8 mouse cellular contexts compared by ENCODE assay signal in genomic region chr14:55603271-55603632, GRCm38 (mm10). TPM values are rescaled to one million over a fixed set of nuclear protein-coding genes. Genes with fewer than 3 reads are reported as not detected.
A peak's percentile ranks its signal among the peaks of the same experiment; 100 is the strongest.
DNase-seq lines count a peak whose midpoint lies in the region; ATAC-seq and TF ChIP-seq lines count a peak whose summit lies in the region.

Irf9 (plus strand) TSS chr14:55603571.

- TF ChIP-seq POLR2A in embryonic fibroblast, embryonic 13.5 days (IDR thresholded peaks at IDR 0.05; ENCODE audit: low read depth, low read length): no peak

- peaks cover 18% of the 10 kb centered on the region for H3K4me1 ChIP-seq in heart, embryonic 15.5 days (replicated peaks)
- peaks cover 80% of the 10 kb centered on the region for H3K4me1 ChIP-seq in E14TG2a.4 (replicated peaks; ENCODE audit: low read depth, low read length)
- no peaks in the 10 kb centered on the region for H3K4me1 ChIP-seq in embryonic fibroblast, embryonic 13.5 days (ENCODE audit: control insufficient read depth, insufficient read depth, low read length)
- 0 out of 2 replicates have a peak, but pooled peaks cover 11% of the 10 kb centered on the region for H3K4me1 ChIP-seq in intestine, postnatal 0 days (replicated peaks; ENCODE audit: control insufficient read depth, insufficient read depth, low read length)
- no peaks in the 10 kb centered on the region for H3K4me1 ChIP-seq in neural tube, embryonic 12.5 days

- H3K4me3 ChIP-seq in heart, embryonic 15.5 days: peak within 1 kb of the TSS; percentile 55
- H3K4me3 ChIP-seq in E14TG2a.4 (replicated peaks; ENCODE audit: low read length): peak within 1 kb of the TSS; percentile 74
- peak within 1 kb of the TSS; percentile 57 for H3K4me3 ChIP-seq in embryonic fibroblast, embryonic 13.5 days (ENCODE audit: insufficient read depth, low read length)
- H3K4me3 ChIP-seq in intestine, postnatal 0 days (ENCODE audit: low read depth, low read length): peak within 1 kb of the TSS; percentile 55
- H3K4me3 ChIP-seq in neural tube, embryonic 12.5 days: no peak within 1 kb of the TSS

- no peak for TF ChIP-seq CTCF in E14TG2a.4 (conservative IDR thresholded peaks at IDR 0.05; ENCODE audit: low read length)
- TF ChIP-seq CTCF in embryonic fibroblast, embryonic 13.5 days (IDR thresholded peaks at IDR 0.05; ENCODE audit: borderline replicate concordance, insufficient read depth, low read length): no peak
- no peak for TF ChIP-seq CTCF in intestine, postnatal 0 days (IDR thresholded peaks at IDR 0.05; ENCODE audit: low read depth)

- peaks cover 61% of the 10 kb centered on the region for H3K36me3 ChIP-seq in heart, embryonic 15.5 days
- peaks cover 84% of the 10 kb centered on the region for H3K36me3 ChIP-seq in E14TG2a.4 (ENCODE audit: insufficient read depth, low read length)
- H3K36me3 ChIP-seq in intestine, postnatal 0 days (ENCODE audit: control insufficient read depth, insufficient read depth): peaks cover 79% of the 10 kb centered on the region
- peaks cover 83% of the 10 kb centered on the region for H3K36me3 ChIP-seq in neural tube, embryonic 12.5 days

- H3K27ac ChIP-seq in heart, embryonic 15.5 days: peak within 1 kb of the TSS; percentile 82
- peak within 1 kb of the TSS; percentile 76 for H3K27ac ChIP-seq in embryonic fibroblast, embryonic 13.5 days (ENCODE audit: insufficient read depth, low read length)
- peak within 1 kb of the TSS; percentile 94 for H3K27ac ChIP-seq in intestine, postnatal 0 days (ENCODE audit: low read depth, low read length)
- H3K27ac ChIP-seq in neural tube, embryonic 12.5 days: no peak within 1 kb of the TSS

- DNase-seq in heart, adult 18-20 months: no peak
- DNase-seq in cerebellum, adult 11-12 months: no peak
- DNase-seq in kidney, postnatal 25 days: no peak

- no peaks in the 10 kb centered on the region for H3K9me3 ChIP-seq in heart, embryonic 15.5 days (replicated peaks)
- no peaks in the 10 kb centered on the region for H3K9me3 ChIP-seq in E14TG2a.4 (ENCODE audit: low read length)
- H3K9me3 ChIP-seq in intestine, postnatal 0 days (ENCODE audit: control insufficient read depth): no peaks in the 10 kb centered on the region
- no peaks in the 10 kb centered on the region for H3K9me3 ChIP-seq in neural tube, embryonic 12.5 days

- peak within 1 kb of the TSS; percentile 69 for H3K9ac ChIP-seq in heart, embryonic 15.5 days
- H3K9ac ChIP-seq in intestine, postnatal 0 days (ENCODE audit: low read depth, low read length): peak within 1 kb of the TSS; percentile 66
- H3K9ac ChIP-seq in neural tube, embryonic 12.5 days: 0 out of 2 replicates have a peak within 1 kb of the TSS, but pooled peaks have one; percentile 9

- 83% methylated on average over 7 of the region's 7 CpGs for WGBS in heart, embryonic 15.5 days
- 78% methylated on average over 7 of the region's 7 CpGs for whole genome bisulfite sequencing in intestine, postnatal 0 days
- WGBS in neural tube, embryonic 12.5 days: 88% methylated on average over 7 of the region's 7 CpGs

- peak within 1 kb of the TSS; percentile 75 for H3K4me2 ChIP-seq in heart, embryonic 15.5 days
- H3K4me2 ChIP-seq in intestine, postnatal 0 days (replicated peaks; ENCODE audit: low read depth): peak within 1 kb of the TSS; percentile 68
- peak within 1 kb of the TSS; percentile 40 for H3K4me2 ChIP-seq in neural tube, embryonic 12.5 days (replicated peaks)

- H3K27me3 ChIP-seq in heart, embryonic 15.5 days: no peaks in the 10 kb centered on the region
- H3K27me3 ChIP-seq in E14TG2a.4 (ENCODE audit: insufficient read depth, low read length): no peaks in the 10 kb centered on the region
- no peaks in the 10 kb centered on the region for H3K27me3 ChIP-seq in intestine, postnatal 0 days (replicated peaks; ENCODE audit: control insufficient read depth, insufficient read depth, low read length)
- no peaks in the 10 kb centered on the region for H3K27me3 ChIP-seq in neural tube, embryonic 12.5 days (replicated peaks)

- ATAC-seq in heart, embryonic 15.5 days (replicated peaks; ENCODE audit: insufficient number of reproducible peaks, insufficient read depth, low FRiP score, low read depth): no peak
- no peak for ATAC-seq in intestine, postnatal 0 days
- ATAC-seq in neural tube, embryonic 12.5 days (ENCODE audit: low FRiP score, low read depth): no peak

RNA-seq across cellular contexts. Expression of gene Irf9, which starts in this region (rescaled TPM):
- polyA plus RNA-seq in heart, embryonic 15.5 days (2015; fragmentation: Nextera tagmentation; extraction: Ambion mirVana): 9.1 and 13.7 TPM in 2 replicates
- total RNA-seq in heart, adult 18-20 months (2021): 10 to 100 TPM in 1 of 2 experiments, 1 to 10 TPM in 1; 8.9 to 11.0 TPM
- polyA plus RNA-seq in embryonic fibroblast, embryonic 13.5 days (2011; ENCODE audit: insufficient read length, low read depth, missing spikeins): 24.2 and 33.2 TPM in 2 replicates
- 44.7 and 46.9 TPM in 2 replicates for polyA plus RNA-seq in intestine, postnatal 0 days (2015; fragmentation: Nextera tagmentation; extraction: Ambion mirVana)
- polyA plus RNA-seq in neural tube, embryonic 12.5 days (2016; fragmentation: Nextera tagmentation; extraction: Ambion mirVana): 8.8 and 9.0 TPM in 2 replicates

Comparison
In these comparisons a context has a peak if more than half of its experiments do, and no peak if none do; other contexts are left out.
1. H3K9ac ChIP-seq: peak in every context shown above with its lines; median percentile 69 in heart, embryonic 15.5 days; 66 in intestine, postnatal 0 days; 9 in neural tube, embryonic 12.5 days.